In the genomic region with DNA sequence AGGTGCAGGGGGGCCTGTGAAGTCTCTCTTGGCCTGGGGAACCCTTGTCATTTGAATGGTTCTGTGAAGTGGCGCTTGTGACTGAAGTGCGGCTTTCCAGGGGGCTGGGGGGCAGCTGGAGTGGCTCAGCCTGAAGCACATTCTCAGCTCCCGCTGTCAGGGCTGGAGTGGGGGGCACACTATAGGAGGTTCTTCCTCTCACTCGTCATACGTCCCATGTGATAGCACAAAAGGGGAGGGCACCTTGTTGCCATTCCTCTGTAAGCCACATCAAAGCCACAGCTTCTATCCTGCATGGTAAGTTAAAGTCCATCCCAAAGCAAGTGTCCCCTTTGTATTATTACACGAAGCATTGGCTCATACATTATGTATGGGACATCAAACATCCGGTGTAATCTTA, we compare ENCODE assay signal across 13 mouse cellular contexts. TPM values are rescaled to one million over a fixed set of nuclear protein-coding genes. Genes with fewer than 3 reads are reported as not detected.
A peak's percentile ranks its signal among the peaks of the same experiment; 100 is the strongest.
DNase-seq lines count a peak whose midpoint lies in the region; ATAC-seq and TF ChIP-seq lines count a peak whose summit lies in the region.
"Had no signal": no experiment of that assay in that cellular context is flagged by ENCODE, and none has a peak within 500 bp of the region (broad histone marks: within the 10 kb centered on the region; RNA-seq: fewer than 3 reads in every experiment).

No protein-coding gene starts in this region.

- no peaks in the 10 kb centered on the region for H3K36me3 ChIP-seq in heart, embryonic 15.5 days
- no peaks in the 10 kb centered on the region for H3K36me3 ChIP-seq in spleen, adult 2 months (ENCODE audit: control insufficient read depth, insufficient read depth, low read length)
- no peaks in the 10 kb centered on the region for H3K36me3 ChIP-seq in liver, embryonic 14.5 days (replicated peaks; ENCODE audit: control insufficient read depth, insufficient read depth, low read depth)
- no peaks in the 10 kb centered on the region for H3K36me3 ChIP-seq in intestine, postnatal 0 days (ENCODE audit: control insufficient read depth, insufficient read depth)

- no peak for TF ChIP-seq CTCF in spleen, adult 2 months (IDR thresholded peaks at IDR 0.05; ENCODE audit: extremely low read depth, insufficient read depth, insufficient read length, insufficient replicate concordance)
- TF ChIP-seq CTCF in liver, embryonic 14.5 days (IDR thresholded peaks at IDR 0.05; ENCODE audit: low read depth) = no peak
- no peak for TF ChIP-seq CTCF in intestine, postnatal 0 days (IDR thresholded peaks at IDR 0.05; ENCODE audit: low read depth)

- H3K27ac ChIP-seq in heart, embryonic 15.5 days = 0 out of 2 replicates have a peak overlapping the region, but pooled peaks have one; percentile 8
- H3K27ac ChIP-seq in spleen, adult 2 months (ENCODE audit: insufficient read depth, low read length) = peak overlapping the region; percentile 67
- peak overlapping the region; percentile 68 for H3K27ac ChIP-seq in liver, embryonic 14.5 days
- H3K27ac ChIP-seq in intestine, postnatal 0 days (ENCODE audit: low read depth, low read length) = no peak overlapping the region

- H3K4me1 ChIP-seq in heart, embryonic 15.5 days (replicated peaks) = peaks cover 30% of the 10 kb centered on the region
- peaks cover 64% of the 10 kb centered on the region for H3K4me1 ChIP-seq in spleen, adult 2 months (ENCODE audit: control insufficient read depth, insufficient read depth, insufficient read length)
- H3K4me1 ChIP-seq in liver, embryonic 14.5 days (replicated peaks; ENCODE audit: control insufficient read depth in 2 of 2, insufficient read depth in 2 of 2, low read length in 1 of 2) = peaks cover 25 to 54% of the 10 kb centered on the region in 2 experiments
- no peaks in the 10 kb centered on the region for H3K4me1 ChIP-seq in intestine, postnatal 0 days (replicated peaks; ENCODE audit: control insufficient read depth, insufficient read depth, low read length)

- TF ChIP-seq POLR2A in spleen, adult 2 months (IDR thresholded peaks at IDR 0.05; ENCODE audit: low read depth, low read length) = no peak

- WGBS in heart, embryonic 15.5 days = 60% methylated on average over 7 of the region's 7 CpGs
- WGBS in spleen, adult 2 months = 52% methylated on average over 7 of the region's 7 CpGs
- 73% methylated on average over 7 of the region's 7 CpGs for WGBS in liver, embryonic 14.5 days (ENCODE audit: insufficient replicate concordance)
- WGBS in intestine, postnatal 0 days = 76% methylated on average over 7 of the region's 7 CpGs

- DNase-seq in heart, adult 18-20 months = no peak
- DNase-seq in spleen, adult 2 months (ENCODE audit: low read depth in 1 of 2, low spot score in 2 of 2) = no peak
- DNase-seq in spleen, postnatal 36 days (ENCODE audit: low spot score in 2 of 2) = no peak
- no peak for DNase-seq in liver, embryonic 14.5 days (ENCODE audit: low read depth in 3 of 3, low spot score in 3 of 3)
- DNase-seq in thymus, postnatal 25 days = peak; percentile 11
- no peak for DNase-seq in frontal cortex, postnatal 36 days (ENCODE audit: low spot score in 2 of 2)
- DNase-seq: cerebellum, postnatal 25 days; heart, postnatal 4 days; kidney, adult 11 months; right cerebral cortex, postnatal 4 days had no signal

- H3K9ac ChIP-seq in heart, embryonic 15.5 days = no peak overlapping the region
- H3K9ac ChIP-seq in liver, embryonic 14.5 days (replicated peaks) = no peak overlapping the region
- H3K9ac ChIP-seq in intestine, postnatal 0 days (ENCODE audit: low read depth, low read length) = no peak overlapping the region

- TF ChIP-seq EP300 in liver, embryonic 14.5 days (IDR thresholded peaks at IDR 0.05; ENCODE audit: low read depth) = no peak

- H3K9me3 ChIP-seq in heart, embryonic 15.5 days (replicated peaks) = no peaks in the 10 kb centered on the region
- no peaks in the 10 kb centered on the region for H3K9me3 ChIP-seq in liver, embryonic 14.5 days (ENCODE audit: control insufficient read depth, low read length)
- no peaks in the 10 kb centered on the region for H3K9me3 ChIP-seq in intestine, postnatal 0 days (ENCODE audit: control insufficient read depth)

- H3K4me2 ChIP-seq in heart, embryonic 15.5 days = no peak overlapping the region
- peak overlapping the region; percentile 25 for H3K4me2 ChIP-seq in liver, embryonic 14.5 days (ENCODE audit: low read depth)
- H3K4me2 ChIP-seq in intestine, postnatal 0 days (replicated peaks; ENCODE audit: low read depth) = no peak overlapping the region

- H3K4me3 ChIP-seq in heart, embryonic 15.5 days = no peak overlapping the region
- H3K4me3 ChIP-seq in spleen, adult 2 months (ENCODE audit: extremely low read depth, insufficient read depth, insufficient read length) = no peak overlapping the region
- H3K4me3 ChIP-seq in liver, embryonic 14.5 days (ENCODE audit: insufficient read depth in 1 of 2, low read depth in 2 of 2, low read length in 2 of 2) = no peak overlapping the region
- H3K4me3 ChIP-seq in intestine, postnatal 0 days (ENCODE audit: low read depth, low read length) = no peak overlapping the region
- H3K4me3 ChIP-seq: layer of hippocampus, adult 2 months had no signal

- H3K27me3 ChIP-seq in heart, embryonic 15.5 days = no peaks in the 10 kb centered on the region
- H3K27me3 ChIP-seq in spleen, adult 2 months (ENCODE audit: control insufficient read depth, insufficient read depth, low read length) = no peaks in the 10 kb centered on the region
- H3K27me3 ChIP-seq in liver, embryonic 14.5 days (ENCODE audit: control insufficient read depth, insufficient read depth, low read length) = no peaks in the 10 kb centered on the region
- H3K27me3 ChIP-seq in intestine, postnatal 0 days (replicated peaks; ENCODE audit: control insufficient read depth, insufficient read depth, low read length) = no peaks in the 10 kb centered on the region

- no peak for ATAC-seq in heart, embryonic 15.5 days (replicated peaks; ENCODE audit: insufficient number of reproducible peaks, insufficient read depth, low FRiP score, low read depth)
- ATAC-seq in liver, embryonic 14.5 days (ENCODE audit: insufficient read depth) = no peak
- ATAC-seq in intestine, postnatal 0 days = no peak

RNA-seq across cellular contexts. Expression of a gene that starts 19.5 kb away (rescaled TPM):
- 25.1 and 29.3 TPM in 2 replicates for polyA plus RNA-seq in heart, embryonic 15.5 days (2015; fragmentation: Nextera tagmentation; extraction: Ambion mirVana)
- total RNA-seq in heart, adult 18-20 months (2021) = 10 to 100 TPM; 90.9 to 94.5 TPM
- polyA plus RNA-seq in spleen, adult 2 months (2012; rRNA removed) = 36.3 and 37.2 TPM in 2 replicates
- 47.8 and 68.9 TPM in 2 replicates for polyA plus RNA-seq in liver, embryonic 14.5 days (2012; rRNA removed)
- polyA plus RNA-seq in liver, embryonic 14.5 days (2014; fragmentation: Nextera tagmentation; extraction: Ambion mirVana) = 57.8 and 64.4 TPM in 2 replicates
- 29.3 and 32.8 TPM in 2 replicates for polyA plus RNA-seq in intestine, postnatal 0 days (2015; fragmentation: Nextera tagmentation; extraction: Ambion mirVana)
